Mouse (Mus musculus): ENCODE results near the gene Atxn7l1. TPM values are rescaled to one million over a fixed set of nuclear protein-coding genes. Genes with fewer than 3 reads are reported as not detected.

The Atxn7l1 gene
- polyA plus RNA-seq, 1 experiment from 2014 or later: 7.8 TPM

- 64% methylated on average over 11 of the region's 11 CpGs for WGBS
- Histone ChIP-seq H3K36me3 (no peaks in the 10 kb centered on the region), H3K27me3 (no peaks in the 10 kb centered on the region), H3K9me3 (replicated peaks) (no peaks in the 10 kb centered on the region), H3K4me1 (replicated peaks) (peaks cover 12% of the 10 kb centered on the region), H3K4me3 (no peak overlapping the region), H3K4me2 (no peak overlapping the region), H3K27ac (no peak overlapping the region), H3K9ac (no peak overlapping the region)
- ATAC-seq (replicated peaks; ENCODE audit: insufficient number of reproducible peaks, insufficient read depth, low FRiP score, low read depth): no peak
These were observed 89.0 kb downstream of the Atxn7l1 start for GRCm38 (mm10) chr12:33236344-33237049.

GRCm38 (mm10) chr12:33237108-33237507, 89.6 kb downstream of the Atxn7l1 start:
- 57% methylated on average over 5 of the region's 5 CpGs for WGBS
- Histone ChIP-seq H3K4me1 (replicated peaks) (peaks cover 13% of the 10 kb centered on the region), H3K27ac (no peak overlapping the region), H3K4me3 (no peak overlapping the region), H3K9me3 (replicated peaks) (no peaks in the 10 kb centered on the region), H3K4me2 (no peak overlapping the region), H3K36me3 (no peaks in the 10 kb centered on the region), H3K27me3 (no peaks in the 10 kb centered on the region), H3K9ac (no peak overlapping the region)
- no peak for ATAC-seq (replicated peaks; ENCODE audit: insufficient number of reproducible peaks, insufficient read depth, low FRiP score, low read depth)

GRCm38 (mm10) chr12:33242679-33243078, 95.2 kb downstream of the Atxn7l1 start:
- H3K9ac ChIP-seq: no peak overlapping the region
- WGBS: 71% methylated on average over 8 of the region's 8 CpGs
- no peak overlapping the region for H3K4me2 ChIP-seq
- H3K36me3 ChIP-seq: no peaks in the 10 kb centered on the region
- ATAC-seq (replicated peaks; ENCODE audit: insufficient number of reproducible peaks, insufficient read depth, low FRiP score, low read depth): no peak
- no peak overlapping the region for H3K27ac ChIP-seq
- H3K27me3 ChIP-seq: no peaks in the 10 kb centered on the region
- H3K9me3 ChIP-seq (replicated peaks): no peaks in the 10 kb centered on the region
- peaks cover 40% of the 10 kb centered on the region for H3K4me1 ChIP-seq (replicated peaks)
- no peak overlapping the region for H3K4me3 ChIP-seq

GRCm38 (mm10) chr12:33244132-33244875, 96.8 kb downstream of the Atxn7l1 start:
- 32% methylated on average over 15 of the region's 15 CpGs for WGBS
- no peak for ATAC-seq (replicated peaks; ENCODE audit: insufficient number of reproducible peaks, insufficient read depth, low FRiP score, low read depth)
- H3K9ac ChIP-seq: no peak overlapping the region
- H3K4me2 ChIP-seq: peak overlapping the region; percentile 53
- H3K4me1 ChIP-seq (replicated peaks): peaks cover 40% of the 10 kb centered on the region
- H3K36me3 ChIP-seq: no peaks in the 10 kb centered on the region
- peak overlapping the region; percentile 15; the same call in 1 of the 2 replicates for H3K4me3 ChIP-seq
- no peaks in the 10 kb centered on the region for H3K9me3 ChIP-seq (replicated peaks)
- H3K27me3 ChIP-seq: no peaks in the 10 kb centered on the region
- peak overlapping the region; percentile 73 for H3K27ac ChIP-seq

GRCm38 (mm10) chr12:33245455-33245854, 98.0 kb downstream of the Atxn7l1 start:
- Histone ChIP-seq H3K9ac (no peak overlapping the region), H3K9me3 (replicated peaks) (no peaks in the 10 kb centered on the region), H3K36me3 (no peaks in the 10 kb centered on the region), H3K4me3 (no peak overlapping the region), H3K4me2 (no peak overlapping the region), H3K27ac (no peak overlapping the region), H3K4me1 (replicated peaks) (peaks cover 40% of the 10 kb centered on the region), H3K27me3 (no peaks in the 10 kb centered on the region)
- no peak for ATAC-seq (replicated peaks; ENCODE audit: insufficient number of reproducible peaks, insufficient read depth, low FRiP score, low read depth)
- WGBS: 56% methylated on average over 4 of the region's 4 CpGs

GRCm38 (mm10) chr12:33246878-33247277, 99.4 kb downstream of the Atxn7l1 start:
- Histone ChIP-seq H3K4me1 (replicated peaks) (peaks cover 40% of the 10 kb centered on the region), H3K27me3 (no peaks in the 10 kb centered on the region), H3K27ac (no peak overlapping the region), H3K4me3 (no peak overlapping the region), H3K9ac (no peak overlapping the region), H3K36me3 (no peaks in the 10 kb centered on the region), H3K4me2 (no peak overlapping the region), H3K9me3 (replicated peaks) (no peaks in the 10 kb centered on the region)
- ATAC-seq (replicated peaks; ENCODE audit: insufficient number of reproducible peaks, insufficient read depth, low FRiP score, low read depth): no peak
- WGBS: 78% methylated on average over 8 of the region's 8 CpGs

- Histone ChIP-seq H3K4me3 (no peak overlapping the region), H3K36me3 (no peaks in the 10 kb centered on the region), H3K4me1 (replicated peaks) (peaks cover 26% of the 10 kb centered on the region), H3K27me3 (no peaks in the 10 kb centered on the region), H3K4me2 (no peak overlapping the region), H3K27ac (no peak overlapping the region), H3K9me3 (replicated peaks) (no peaks in the 10 kb centered on the region), H3K9ac (no peak overlapping the region)
- WGBS: 88% methylated on average over 6 of the region's 6 CpGs
- ATAC-seq (replicated peaks; ENCODE audit: insufficient number of reproducible peaks, insufficient read depth, low FRiP score, low read depth): no peak
These were observed 102.7 kb downstream of the Atxn7l1 start for GRCm38 (mm10) chr12:33250197-33250596.

GRCm38 (mm10) chr12:33251399-33251798, 103.9 kb downstream of the Atxn7l1 start:
- Histone ChIP-seq H3K9ac (no peak overlapping the region), H3K9me3 (replicated peaks) (no peaks in the 10 kb centered on the region), H3K27me3 (no peaks in the 10 kb centered on the region), H3K27ac (no peak overlapping the region), H3K4me3 (no peak overlapping the region), H3K4me1 (replicated peaks) (peaks cover 14% of the 10 kb centered on the region), H3K36me3 (no peaks in the 10 kb centered on the region), H3K4me2 (no peak overlapping the region)
- 83% methylated on average over 8 of the region's 8 CpGs for WGBS
- ATAC-seq (replicated peaks; ENCODE audit: insufficient number of reproducible peaks, insufficient read depth, low FRiP score, low read depth): no peak

GRCm38 (mm10) chr12:33252621-33253020, 105.1 kb downstream of the Atxn7l1 start:
- H3K27me3 ChIP-seq: no peaks in the 10 kb centered on the region
- ATAC-seq (replicated peaks; ENCODE audit: insufficient number of reproducible peaks, insufficient read depth, low FRiP score, low read depth): no peak
- H3K36me3 ChIP-seq: no peaks in the 10 kb centered on the region
- no peak overlapping the region for H3K4me3 ChIP-seq
- H3K4me2 ChIP-seq: peak overlapping the region; percentile 31; the same call in 1 of the 2 replicates
- H3K27ac ChIP-seq: no peak overlapping the region
- H3K9me3 ChIP-seq (replicated peaks): no peaks in the 10 kb centered on the region
- peaks cover 12% of the 10 kb centered on the region for H3K4me1 ChIP-seq (replicated peaks)
- WGBS: 65% methylated on average over 6 of the region's 6 CpGs
- no peak overlapping the region for H3K9ac ChIP-seq

GRCm38 (mm10) chr12:33253206-33253605, 105.7 kb downstream of the Atxn7l1 start:
- Histone ChIP-seq H3K27me3 (no peaks in the 10 kb centered on the region), H3K9me3 (replicated peaks) (no peaks in the 10 kb centered on the region), H3K36me3 (no peaks in the 10 kb centered on the region), H3K9ac (no peak overlapping the region), H3K4me1 (replicated peaks) (peaks cover 12% of the 10 kb centered on the region), H3K4me3 (no peak overlapping the region), H3K4me2 (peak overlapping the region; percentile 31), H3K27ac (0 out of 2 replicates have a peak overlapping the region, but pooled peaks have one; percentile 33)
- ATAC-seq (replicated peaks; ENCODE audit: insufficient number of reproducible peaks, insufficient read depth, low FRiP score, low read depth): no peak
- WGBS: 20% methylated on average over 7 of the region's 9 CpGs

GRCm38 (mm10) chr12:33255256-33255655, 107.8 kb downstream of the Atxn7l1 start:
- no peak overlapping the region for H3K4me3 ChIP-seq

More at GRCm38 (mm10) chr12:33255256-33255655, 107.8 kb downstream of the Atxn7l1 start:
- no peak for ATAC-seq (replicated peaks; ENCODE audit: insufficient number of reproducible peaks, insufficient read depth, low FRiP score, low read depth)
- H3K36me3 ChIP-seq: no peaks in the 10 kb centered on the region
- no peaks in the 10 kb centered on the region for H3K9me3 ChIP-seq (replicated peaks)
- H3K9ac ChIP-seq: no peak overlapping the region
- WGBS: 80% methylated on average over 2 of the region's 2 CpGs
- no peak overlapping the region for H3K27ac ChIP-seq
- H3K4me2 ChIP-seq: no peak overlapping the region
- no peaks in the 10 kb centered on the region for H3K27me3 ChIP-seq
- peaks cover 25% of the 10 kb centered on the region for H3K4me1 ChIP-seq (replicated peaks)
